Mouse (Mus musculus): ENCODE measurements around the gene B4gat1. TPM values are rescaled to one million over a fixed set of nuclear protein-coding genes. Genes with fewer than 3 reads are reported as not detected.
A peak's percentile ranks its signal among the peaks of the same experiment; 100 is the strongest.

B4gat1 gene
- polyA plus RNA-seq, 1 experiment, result 9.7 TPM

DNA sequence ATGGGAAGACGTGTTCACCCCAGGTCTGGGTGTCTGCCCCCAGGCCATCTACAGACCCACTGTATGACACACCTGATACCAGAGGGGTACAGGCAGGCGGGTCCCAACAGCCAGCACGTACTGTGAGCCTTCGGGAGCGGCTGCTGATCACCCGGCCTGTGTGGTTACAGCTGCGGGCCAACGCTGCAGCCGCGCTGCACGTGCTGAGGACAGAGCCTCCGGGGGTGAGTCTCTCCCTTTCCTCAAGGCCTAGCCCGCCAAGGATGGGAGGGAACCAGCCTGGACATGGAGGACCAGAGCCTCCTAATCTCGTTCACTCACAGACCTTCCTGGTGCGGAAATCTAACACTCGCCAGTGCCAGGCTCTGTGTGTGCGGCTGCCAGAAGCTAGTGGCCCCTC lies 12.4 kb downstream of the B4gat1 start:
- H3K27me3 ChIP-seq (ENCODE audit: control insufficient read depth, insufficient read depth, low read length), result no peaks in the 10 kb centered on the region
- peaks cover 19% of the 10 kb centered on the region for H3K36me3 ChIP-seq (ENCODE audit: control insufficient read depth, insufficient read depth, low read length)
- 21% methylated on average over 17 of the region's 17 CpGs for WGBS
- H3K4me1 ChIP-seq (ENCODE audit: control insufficient read depth, insufficient read depth, insufficient read length), result peaks cover 2% of the 10 kb centered on the region; the same call in 1 of the 2 replicates
- no peak overlapping the region; the same call in 1 of the 2 replicates for H3K4me3 ChIP-seq (ENCODE audit: extremely low read depth, insufficient read depth, insufficient read length)
- DNase-seq (ENCODE audit: low read depth in 1 of 2, low spot score in 2 of 2), result no peak
- H3K27ac ChIP-seq (ENCODE audit: insufficient read depth, low read length), result no peak overlapping the region
- TF ChIP-seq CTCF (IDR thresholded peaks at IDR 0.05; ENCODE audit: extremely low read depth, insufficient read depth, insufficient read length, insufficient replicate concordance), result no peak
- TF ChIP-seq POLR2A (IDR thresholded peaks at IDR 0.05; ENCODE audit: low read depth, low read length), result no peak

DNA sequence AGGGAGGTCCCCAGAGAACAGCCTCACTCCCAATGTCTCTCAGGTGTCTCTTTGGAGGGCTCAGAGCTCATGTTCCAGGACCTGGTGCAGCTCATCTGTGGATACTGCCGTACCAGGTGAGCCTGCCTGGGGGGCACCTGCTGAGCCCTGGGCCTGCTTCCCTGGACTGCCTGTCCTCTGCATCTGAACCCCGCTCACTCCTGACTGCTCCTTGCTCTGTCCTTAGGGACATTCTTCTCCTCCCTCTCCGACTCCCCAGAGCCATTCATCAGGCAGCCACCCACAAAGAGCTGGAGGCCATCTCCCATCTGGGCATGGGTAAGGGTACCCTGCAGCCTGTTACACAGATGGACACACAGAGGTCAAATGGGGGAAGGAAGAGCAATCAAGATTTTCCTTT lies 12.9 kb downstream of the B4gat1 start:
- peaks cover 2% of the 10 kb centered on the region; the same call in 1 of the 2 replicates for H3K4me1 ChIP-seq (ENCODE audit: control insufficient read depth, insufficient read depth, insufficient read length)
- peaks cover 18% of the 10 kb centered on the region for H3K36me3 ChIP-seq (ENCODE audit: control insufficient read depth, insufficient read depth, low read length)
- no peak for DNase-seq (ENCODE audit: low read depth in 1 of 2, low spot score in 2 of 2)
- WGBS, result 96% methylated on average over 3 of the region's 3 CpGs
- no peak overlapping the region for H3K4me3 ChIP-seq (ENCODE audit: extremely low read depth, insufficient read depth, insufficient read length)
- H3K27ac ChIP-seq (ENCODE audit: insufficient read depth, low read length), result no peak overlapping the region
- TF ChIP-seq CTCF (IDR thresholded peaks at IDR 0.05; ENCODE audit: extremely low read depth, insufficient read depth, insufficient read length, insufficient replicate concordance), result no peak
- no peak for TF ChIP-seq POLR2A (IDR thresholded peaks at IDR 0.05; ENCODE audit: low read depth, low read length)
- no peaks in the 10 kb centered on the region for H3K27me3 ChIP-seq (ENCODE audit: control insufficient read depth, insufficient read depth, low read length)

DNA sequence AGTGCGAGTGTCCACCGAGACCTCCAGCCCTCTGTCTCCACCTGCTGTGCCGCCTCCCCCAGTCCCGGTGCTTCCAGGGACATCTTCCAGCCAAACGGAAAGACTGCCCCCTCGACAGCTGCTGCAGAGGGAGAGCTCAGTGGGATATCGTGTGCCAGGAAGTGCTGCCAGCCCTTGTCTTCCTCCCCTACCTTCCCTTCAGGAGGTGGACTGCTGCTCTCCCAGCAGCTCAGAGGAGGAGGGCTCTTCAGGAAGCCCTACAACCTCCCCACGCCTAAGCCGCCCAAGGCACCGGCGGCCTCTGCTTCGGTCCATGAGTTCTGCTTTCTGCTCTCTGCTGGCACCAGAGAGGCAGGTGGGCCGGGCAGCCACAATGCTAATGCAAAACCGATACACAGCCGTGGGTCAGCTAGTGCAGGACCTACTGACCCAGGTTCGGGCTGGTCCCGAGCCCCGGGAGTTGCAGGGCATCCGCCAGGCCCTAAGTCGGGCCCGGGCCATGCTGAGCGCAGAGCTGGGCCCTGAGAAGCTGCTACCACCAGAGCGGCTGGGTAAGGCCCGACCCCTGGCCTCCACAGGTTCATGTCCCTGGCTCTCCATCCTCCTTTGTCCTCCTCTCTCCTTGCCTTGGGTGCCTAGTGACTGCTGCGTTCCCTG lies 13.7 kb downstream of the B4gat1 start:
- no peak overlapping the region for H3K27ac ChIP-seq (ENCODE audit: insufficient read depth, low read length)
- no peak for DNase-seq (ENCODE audit: low read depth in 1 of 2, low spot score in 2 of 2)
- WGBS, result 37% methylated on average over 25 of the region's 25 CpGs
- no peak overlapping the region for H3K4me3 ChIP-seq (ENCODE audit: extremely low read depth, insufficient read depth, insufficient read length)
- peaks cover 2% of the 10 kb centered on the region; the same call in 1 of the 2 replicates for H3K4me1 ChIP-seq (ENCODE audit: control insufficient read depth, insufficient read depth, insufficient read length)
- no peaks in the 10 kb centered on the region for H3K27me3 ChIP-seq (ENCODE audit: control insufficient read depth, insufficient read depth, low read length)
- TF ChIP-seq CTCF (IDR thresholded peaks at IDR 0.05; ENCODE audit: extremely low read depth, insufficient read depth, insufficient read length, insufficient replicate concordance), result no peak
- TF ChIP-seq POLR2A (IDR thresholded peaks at IDR 0.05; ENCODE audit: low read depth, low read length), result no peak
- H3K36me3 ChIP-seq (ENCODE audit: control insufficient read depth, insufficient read depth, low read length), result peaks cover 11% of the 10 kb centered on the region

DNA sequence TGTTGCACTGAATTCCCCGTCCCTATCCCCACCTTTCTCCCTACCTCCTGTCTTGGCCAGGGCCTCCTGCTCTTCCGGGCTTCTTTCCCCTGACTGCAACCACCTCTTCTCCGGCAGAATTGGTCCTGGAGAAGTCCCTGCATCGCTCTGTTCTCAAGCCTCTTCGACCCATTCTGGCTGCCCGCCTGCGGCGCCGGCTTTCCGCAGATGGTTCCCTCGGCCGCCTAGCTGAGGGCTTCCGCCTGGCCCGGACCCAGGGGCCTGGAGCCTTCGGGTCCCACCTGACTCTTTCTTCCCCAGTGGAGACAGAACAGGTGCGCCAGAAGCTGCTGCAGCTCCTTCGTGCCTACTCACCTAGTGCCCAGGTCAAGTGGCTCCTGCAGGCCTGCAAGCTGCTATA lies 14.2 kb downstream of the B4gat1 start:
- no peak overlapping the region for H3K27ac ChIP-seq (ENCODE audit: insufficient read depth, low read length)
- WGBS, result 87% methylated on average over 17 of the region's 17 CpGs
- peaks cover 2% of the 10 kb centered on the region; the same call in 1 of the 2 replicates for H3K4me1 ChIP-seq (ENCODE audit: control insufficient read depth, insufficient read depth, insufficient read length)
- peaks cover 7% of the 10 kb centered on the region for H3K36me3 ChIP-seq (ENCODE audit: control insufficient read depth, insufficient read depth, low read length)
- TF ChIP-seq CTCF (IDR thresholded peaks at IDR 0.05; ENCODE audit: extremely low read depth, insufficient read depth, insufficient read length, insufficient replicate concordance) (no peak), POLR2A (IDR thresholded peaks at IDR 0.05; ENCODE audit: low read depth, low read length) (no peak)
- H3K4me3 ChIP-seq (ENCODE audit: extremely low read depth, insufficient read depth, insufficient read length), result no peak overlapping the region
- DNase-seq (ENCODE audit: low read depth in 1 of 2, low spot score in 2 of 2), result no peak
- no peaks in the 10 kb centered on the region for H3K27me3 ChIP-seq (ENCODE audit: control insufficient read depth, insufficient read depth, low read length)

DNA sequence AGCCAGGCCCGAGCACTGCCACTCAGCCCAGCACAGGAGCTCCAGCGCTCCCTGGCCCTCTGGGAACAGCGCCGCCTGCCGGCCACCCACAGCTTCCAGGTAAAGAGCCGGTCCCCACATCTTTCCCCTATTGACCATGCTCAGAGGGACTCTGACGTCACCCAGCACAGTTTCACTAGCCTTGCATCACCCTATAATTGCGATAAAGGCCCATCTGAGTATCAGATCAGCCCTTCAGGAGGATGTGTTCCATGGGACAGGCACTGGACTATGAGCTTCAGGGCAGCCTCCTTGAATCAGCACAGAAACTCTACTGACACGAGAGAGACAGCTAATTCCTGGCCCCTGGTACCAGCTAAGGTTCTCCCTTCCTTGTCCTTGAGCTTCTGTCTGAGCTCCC lies 15.3 kb downstream of the B4gat1 start:
- Histone ChIP-seq H3K27ac (ENCODE audit: insufficient read depth, low read length) (no peak overlapping the region), H3K4me1 (ENCODE audit: control insufficient read depth, insufficient read depth, insufficient read length) (peaks cover 2% of the 10 kb centered on the region; the same call in 1 of the 2 replicates), H3K4me3 (ENCODE audit: extremely low read depth, insufficient read depth, insufficient read length) (no peak overlapping the region), H3K27me3 (ENCODE audit: control insufficient read depth, insufficient read depth, low read length) (no peaks in the 10 kb centered on the region), H3K36me3 (ENCODE audit: control insufficient read depth, insufficient read depth, low read length) (peaks cover 5% of the 10 kb centered on the region; the same call in 1 of the 2 replicates)
- TF ChIP-seq CTCF (IDR thresholded peaks at IDR 0.05; ENCODE audit: extremely low read depth, insufficient read depth, insufficient read length, insufficient replicate concordance), result peak; percentile 63; the same call in 1 of the 2 replicates
- TF ChIP-seq POLR2A (IDR thresholded peaks at IDR 0.05; ENCODE audit: low read depth, low read length), result no peak
- WGBS, result 43% methylated on average over 9 of the region's 9 CpGs
- DNase-seq (ENCODE audit: low read depth in 1 of 2, low spot score in 2 of 2), result peak in 1 of 2 experiments; percentile 37

DNA sequence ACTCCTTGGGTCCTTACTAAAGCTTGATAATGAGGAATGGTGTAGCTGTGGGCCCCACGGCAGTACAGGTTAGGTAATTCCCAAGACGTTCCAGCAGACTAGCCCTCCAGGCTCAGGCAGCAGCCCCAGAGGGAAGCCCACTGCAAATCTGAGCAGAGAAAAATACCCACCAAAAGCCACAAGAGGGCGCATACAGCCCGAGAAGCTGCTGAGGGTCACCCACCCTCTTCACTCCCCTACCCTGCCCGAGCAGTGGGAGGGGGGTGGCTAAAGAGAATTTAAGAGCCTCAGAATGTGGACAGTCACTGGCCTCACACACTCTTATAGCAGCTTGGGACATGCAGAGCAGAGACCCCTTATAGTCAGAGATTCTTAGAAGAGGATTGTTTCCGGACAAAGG lies 17.6 kb downstream of the B4gat1 start:
- Histone ChIP-seq H3K27me3 (ENCODE audit: control insufficient read depth, insufficient read depth, low read length) (no peaks in the 10 kb centered on the region), H3K4me3 (ENCODE audit: extremely low read depth, insufficient read depth, insufficient read length) (no peak overlapping the region), H3K36me3 (ENCODE audit: control insufficient read depth, insufficient read depth, low read length) (no peaks in the 10 kb centered on the region), H3K27ac (ENCODE audit: insufficient read depth, low read length) (no peak overlapping the region), H3K4me1 (ENCODE audit: control insufficient read depth, insufficient read depth, insufficient read length) (peaks cover 2% of the 10 kb centered on the region; the same call in 1 of the 2 replicates)
- no peak for DNase-seq (ENCODE audit: low read depth in 1 of 2, low spot score in 2 of 2)
- TF ChIP-seq POLR2A (IDR thresholded peaks at IDR 0.05; ENCODE audit: low read depth, low read length) (no peak), CTCF (IDR thresholded peaks at IDR 0.05; ENCODE audit: extremely low read depth, insufficient read depth, insufficient read length, insufficient replicate concordance) (peak; percentile 55; the same call in 1 of the 2 replicates)
- 15% methylated on average over 6 of the region's 6 CpGs for WGBS
